Mouse (Mus musculus): ENCODE data around the gene Aamdc.

Gene Aamdc

GRCm38 (mm10) chr7:97579067-97579975, at the start of gene Aamdc, which contains the start of gene Rsf1:
TSS of gene Aamdc (minus strand) at chr7:97579497.
TSS of gene Rsf1 (plus strand) at chr7:97579889.
- DNase-seq (ENCODE audit: low spot score), result peak; percentile 88

- DNase-seq (ENCODE audit: low spot score), result no peak
These were observed 44.1 kb upstream of the Aamdc start for GRCm38 (mm10) chr7:97623402-97623801.

DNA sequence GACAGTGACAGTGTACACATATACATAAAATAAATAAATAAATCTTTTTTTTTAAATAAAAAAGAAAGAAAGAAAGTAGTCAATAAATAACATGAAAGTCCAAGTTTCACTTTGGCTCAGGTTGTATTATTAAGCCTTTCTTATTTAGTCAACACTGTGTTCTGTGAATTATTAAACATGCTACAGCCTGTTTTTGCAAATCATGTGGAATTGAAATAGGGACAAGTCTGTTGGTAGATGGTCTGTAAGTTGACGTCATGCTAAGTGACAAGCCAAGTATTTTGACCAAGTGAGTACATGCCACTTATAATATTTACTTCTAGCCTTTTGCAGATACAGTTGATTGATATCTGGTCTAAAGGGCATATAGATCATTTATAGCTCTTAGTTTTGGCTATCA, 43.4 kb upstream of the Aamdc start:
- DNase-seq (ENCODE audit: low spot score), result no peak

- DNase-seq (ENCODE audit: low spot score), result no peak
These were observed 42.0 kb upstream of the Aamdc start for GRCm38 (mm10) chr7:97621346-97621745.

GRCm38 (mm10) chr7:97598548-97598947, 19.3 kb upstream of the Aamdc start:
- no peak for DNase-seq (ENCODE audit: low spot score)

DNA sequence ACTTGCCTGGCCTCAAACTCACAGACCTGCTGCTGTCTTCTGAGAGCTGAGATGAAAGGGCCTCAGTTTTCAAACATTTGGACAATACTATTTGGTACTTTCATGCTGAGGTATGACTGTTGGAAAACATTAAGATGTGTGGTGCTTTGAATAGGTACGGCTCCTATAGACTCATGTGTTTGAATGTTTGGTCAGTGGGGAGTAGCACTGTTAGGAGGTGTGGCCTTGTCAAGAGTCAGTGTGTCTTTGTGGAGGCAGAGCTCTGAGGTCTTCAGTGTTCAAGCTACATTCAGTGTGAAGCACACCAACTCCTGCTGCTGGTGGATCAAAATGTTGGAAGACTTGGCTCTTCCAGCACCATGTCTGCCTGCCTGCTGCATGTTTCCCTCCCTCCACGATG, 14.2 kb upstream of the Aamdc start:
- DNase-seq (ENCODE audit: low spot score), result no peak

- DNase-seq (ENCODE audit: low spot score), result no peak
These were observed 13.1 kb upstream of the Aamdc start for GRCm38 (mm10) chr7:97592396-97592795.

DNA sequence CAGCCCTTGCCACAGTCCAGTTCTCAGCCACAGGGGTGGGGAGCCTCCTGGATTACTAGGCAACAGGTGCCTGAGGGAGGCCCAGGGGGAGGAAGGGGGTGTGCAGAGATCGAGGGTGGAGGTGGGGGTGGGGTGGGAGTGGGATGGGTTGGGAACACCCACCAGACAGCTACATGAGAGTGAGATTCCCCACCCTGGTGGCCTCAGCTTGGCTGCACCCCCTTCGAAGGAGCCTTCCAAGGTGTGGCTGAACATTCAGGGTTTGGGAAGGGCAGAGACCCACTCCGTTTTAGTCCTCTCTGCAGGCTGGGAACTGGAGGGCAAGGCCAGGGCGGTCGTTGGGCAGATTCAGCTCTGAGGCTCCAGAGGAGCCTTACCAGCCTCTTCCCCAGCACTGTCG, 12.0 kb upstream of the Aamdc start:
- no peak for DNase-seq (ENCODE audit: low spot score)

- no peak for DNase-seq (ENCODE audit: low spot score)
These were observed 11.2 kb upstream of the Aamdc start for GRCm38 (mm10) chr7:97590488-97590887.

DNA sequence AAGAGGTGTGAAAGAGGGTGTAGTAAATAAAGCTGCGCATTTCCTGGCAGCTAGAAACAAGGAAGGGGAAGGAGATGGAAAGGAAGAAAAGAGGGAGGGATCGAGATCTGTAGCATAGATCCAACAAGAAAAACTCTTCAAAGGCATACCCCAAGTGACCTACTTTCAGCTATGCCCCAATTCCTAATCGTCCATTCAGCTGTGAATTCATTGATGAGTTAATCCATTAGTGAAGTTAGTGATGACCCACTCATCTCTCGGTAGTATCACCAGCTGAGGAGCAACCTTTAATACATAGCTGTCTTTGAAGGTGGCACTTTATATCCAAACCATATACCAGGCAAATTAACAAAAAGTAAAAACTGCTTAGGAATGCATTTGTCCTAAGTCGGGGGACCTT, 9.2 kb upstream of the Aamdc start:
- no peak for DNase-seq (ENCODE audit: low spot score)

- peak; percentile 71 for DNase-seq (ENCODE audit: low spot score)
These were observed 1.5 kb upstream of the Aamdc start for GRCm38 (mm10) chr7:97580843-97581214.

- DNase-seq (ENCODE audit: low spot score), result peak; percentile 46
These were observed 912 bp upstream of the Aamdc start for GRCm38 (mm10) chr7:97579976-97580842.

DNA sequence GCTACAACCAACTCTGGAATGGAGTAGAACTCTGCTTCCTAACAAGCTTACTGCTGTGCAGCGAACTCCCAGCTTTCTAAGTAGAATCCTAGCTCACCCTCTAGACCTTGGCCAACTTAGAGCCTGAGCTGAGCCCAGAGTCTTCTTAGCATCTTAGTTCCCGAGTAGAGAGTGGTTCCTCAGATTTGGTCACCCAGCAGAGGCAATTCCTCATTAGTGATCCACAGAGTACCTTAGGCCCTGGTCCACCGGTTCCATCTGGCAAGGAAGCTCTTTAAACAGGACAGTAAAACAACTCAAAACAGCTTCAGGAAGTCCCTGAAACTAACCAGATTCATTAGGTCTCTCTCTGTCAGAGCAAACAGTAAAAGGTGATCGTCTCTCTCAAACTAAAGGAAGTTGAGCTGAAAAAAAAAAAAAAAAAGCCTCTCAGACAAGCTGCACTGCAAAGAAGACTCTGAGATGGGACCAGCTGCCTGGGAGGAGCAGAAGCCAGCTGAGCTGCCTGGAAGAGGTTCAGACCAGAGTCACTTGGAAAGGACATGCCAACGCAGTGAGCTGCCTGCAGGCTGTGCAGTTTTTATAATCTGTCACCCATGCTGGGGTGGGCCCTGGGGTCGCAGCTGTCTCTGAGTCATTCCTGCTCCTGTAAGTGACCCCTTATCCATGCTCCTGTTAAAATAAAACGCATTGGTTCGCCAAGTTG, 783 bp downstream of the Aamdc start:
- DNase-seq (ENCODE audit: low spot score), result no peak

DNA sequence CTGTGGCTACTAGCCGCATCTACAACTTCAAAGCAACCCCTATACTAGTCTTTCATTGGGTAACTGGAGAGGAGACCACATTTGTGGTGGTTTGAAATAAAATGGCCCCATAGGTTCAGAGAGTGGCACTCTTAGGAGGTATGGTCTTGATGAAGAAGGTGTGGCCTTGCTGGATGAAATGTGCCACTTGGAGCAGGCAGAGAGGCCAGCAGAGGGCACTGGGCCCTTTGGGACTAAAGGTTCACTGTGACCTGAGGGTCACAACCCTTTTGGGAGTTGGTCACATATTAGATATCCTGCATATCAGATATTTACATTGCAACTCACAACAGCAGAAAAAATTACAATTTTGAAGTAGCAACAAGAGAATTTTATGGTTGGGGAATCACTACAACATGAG, 8.9 kb downstream of the Aamdc start:
- DNase-seq (ENCODE audit: low spot score), result no peak

GRCm38 (mm10) chr7:97569372-97569771, 9.9 kb downstream of the Aamdc start:
- DNase-seq (ENCODE audit: low spot score), result no peak

GRCm38 (mm10) chr7:97563576-97563975, 15.7 kb downstream of the Aamdc start:
- DNase-seq (ENCODE audit: low spot score), result no peak

DNA sequence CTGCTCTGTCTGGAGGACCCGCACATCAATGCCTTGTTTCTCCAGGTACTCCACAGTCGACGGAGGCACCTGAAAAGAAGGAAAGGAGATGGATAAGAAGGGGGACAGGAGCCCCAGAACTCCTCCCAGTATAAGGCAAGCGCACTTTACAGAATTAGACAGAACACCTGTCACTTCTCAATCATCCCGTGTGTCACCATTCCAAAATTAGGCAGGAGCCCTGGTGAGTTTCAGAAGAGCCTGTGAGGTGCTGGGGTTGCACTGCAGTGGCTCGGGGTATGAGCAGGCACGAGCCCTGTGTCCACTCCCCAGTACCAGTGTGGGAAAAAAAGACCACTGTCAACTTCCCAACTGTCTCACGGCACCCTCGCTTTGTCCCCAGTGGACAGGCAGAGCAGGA, 28.6 kb downstream of the Aamdc start:
- DNase-seq (ENCODE audit: low spot score), result no peak

GRCm38 (mm10) chr7:97549301-97549700, 30.0 kb downstream of the Aamdc start:
- DNase-seq (ENCODE audit: low spot score), result no peak

DNA sequence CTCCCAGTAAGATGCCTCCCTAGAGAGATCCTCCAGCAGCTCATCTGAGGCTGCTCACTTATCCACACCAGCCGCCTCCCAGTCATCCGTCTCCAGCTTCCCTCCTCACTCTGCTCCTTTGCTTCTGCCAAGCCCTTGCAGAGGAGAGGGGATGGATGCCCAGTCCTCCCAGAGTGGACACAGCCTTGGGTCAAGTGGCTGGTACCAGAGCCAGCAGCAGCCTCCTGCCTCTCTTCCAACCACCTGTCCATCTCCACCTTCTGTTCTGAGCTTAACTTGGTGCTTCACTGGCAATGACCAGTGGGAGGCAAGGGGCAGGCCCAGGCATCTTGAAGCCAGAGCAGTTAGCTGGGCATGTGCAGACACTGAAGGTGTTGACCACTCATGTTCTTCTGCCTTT, 32.8 kb downstream of the Aamdc start:
- no peak for DNase-seq (ENCODE audit: low spot score)

DNA sequence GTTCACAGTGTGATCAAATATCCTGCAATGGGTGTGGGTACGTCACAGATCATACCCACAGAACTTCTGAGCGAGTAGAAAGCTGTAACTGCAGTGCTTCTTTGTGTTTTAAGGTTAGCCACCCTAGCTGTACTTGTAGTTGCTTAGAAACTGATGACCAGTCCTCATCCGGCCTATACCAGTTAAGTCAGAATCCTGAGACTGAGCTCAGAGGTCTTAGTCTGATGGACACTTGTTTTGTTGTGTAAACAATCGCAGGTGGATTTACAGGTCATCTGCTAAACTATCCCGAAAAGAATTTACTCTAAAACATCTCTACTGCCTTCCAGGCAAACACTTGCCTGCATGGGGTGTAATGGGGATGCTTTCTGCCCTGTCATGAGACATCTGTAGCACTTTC, 42.7 kb downstream of the Aamdc start:
- no peak for DNase-seq (ENCODE audit: low spot score)

- DNase-seq (ENCODE audit: low spot score), result no peak
These were observed 43.8 kb downstream of the Aamdc start for GRCm38 (mm10) chr7:97535531-97535930.

DNA sequence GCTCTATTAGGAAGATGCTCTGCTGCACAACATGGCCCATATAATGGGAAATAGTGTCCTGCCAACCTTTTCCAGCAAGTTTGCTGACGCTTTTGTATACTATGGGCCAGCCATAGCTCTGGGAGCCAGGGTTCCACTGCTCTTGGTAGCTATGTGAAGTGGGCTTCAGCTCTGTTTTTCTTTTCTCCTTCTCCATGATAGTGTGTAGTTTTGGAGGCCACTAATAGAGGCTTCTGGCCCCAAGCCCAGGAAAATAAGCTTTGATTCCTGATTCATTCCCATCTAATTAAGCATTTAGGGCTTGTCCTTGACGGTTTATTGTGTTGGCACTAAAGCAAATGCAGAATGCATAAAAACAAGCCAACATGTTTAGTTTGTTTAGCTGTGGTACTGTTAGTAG, 59.4 kb downstream of the Aamdc start:
- no peak for DNase-seq (ENCODE audit: low spot score)
